Mouse (Mus musculus) neural tube, embryonic 14.5 days (tissue): ENCODE measurements at regions not wholly inside any gene's neighbourhood (a gene's known extent, or its start where the extent isn't known, plus 50 kb on each side); places are given as distances from the start of the nearest gene placed in this dataset.

Source experiments
- ATAC-seq: fragments of 200-750 bp; cut with Nextera tagmentation; 2 replicates; pipeline ENCODE4 v1.8.0; 2017; ENCODE audit warnings: low read depth, mild to moderate bottlenecking, moderate TSS enrichment, moderate library complexity
- H3K27ac ChIP-seq: fragments of 300-500 bp; sonication (generic); 2 replicates; pipeline ENCODE4 v1.5.1; 2014; ENCODE audit warnings: low read depth, mild to moderate bottlenecking, control low read depth, low read length, moderate library complexity, mixed read lengths
- H3K27me3 ChIP-seq: fragments of 300-500 bp; sonication (generic); 2 replicates; pipeline ENCODE4 v1.6.1; 2014; ENCODE audit warnings: low read length; ENCODE audit not compliant: control insufficient read depth, insufficient read depth
- H3K36me3 ChIP-seq: fragments of 300-500 bp; sonication (generic); 2 replicates; pipeline ENCODE4 v1.6.1; 2014; ENCODE audit warnings: low read length, mixed read lengths; ENCODE audit not compliant: control insufficient read depth, insufficient read depth
- H3K4me1 ChIP-seq: fragments of 300-500 bp; sonication (generic); 2 replicates; pipeline ENCODE4 v1.6.1; 2014; ENCODE audit warnings: low read length; ENCODE audit not compliant: control insufficient read depth, insufficient read depth
- H3K4me2 ChIP-seq: fragments of 300-500 bp; sonication (generic); 2 replicates; pipeline ENCODE4 v1.6.1; 2014; ENCODE audit warnings: mild to moderate bottlenecking, low read depth, low read length, control low read depth
- H3K4me3 ChIP-seq: fragments of 300-500 bp; sonication (generic); 2 replicates; pipeline ENCODE4 v1.5.1; 2014; ENCODE audit warnings: low read depth, low read length, control low read depth, mixed read lengths
- H3K9ac ChIP-seq: fragments of 300-500 bp; sonication (generic); replicated peaks from 2 replicates; pipeline ENCODE4 v1.6.1; 2014; ENCODE audit warnings: low read depth, mild to moderate bottlenecking, control low read depth, low read length, mixed read lengths
- H3K9me3 ChIP-seq: fragments of 300-500 bp; sonication (generic); 2 replicates; pipeline ENCODE4 v1.6.1; 2016; ENCODE audit warnings: low read length; ENCODE audit not compliant: control insufficient read depth
- WGBS: fragments of 180-500 bp; shearing (Covaris S2); extraction: QIAGEN DNeasy Blood & Tissue Kit; methylation state at CpG from one replicate; pipeline ENCODE4 v1.1.7; 2014; 5-methylcytosine and 5-hydroxymethylcytosine counted together

DNA sequence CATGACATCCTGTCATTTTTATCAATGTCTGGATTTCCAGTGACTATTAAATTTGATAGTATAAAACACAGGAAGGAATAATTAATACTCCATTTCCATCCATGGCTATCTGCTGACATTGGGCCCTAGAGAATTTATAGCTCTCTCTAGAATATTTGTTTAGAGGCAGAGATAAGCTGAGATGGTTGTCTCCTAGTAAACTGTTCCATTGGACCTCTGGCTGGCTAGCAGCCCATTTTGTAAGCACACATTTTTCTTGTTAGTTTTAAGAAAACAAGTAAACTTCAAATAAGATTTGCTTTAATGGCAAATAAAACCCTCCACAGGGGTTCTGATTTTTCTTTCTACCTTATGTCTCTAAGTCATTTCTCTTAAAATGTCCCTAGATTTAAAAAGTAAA lies 288.9 kb downstream of the C1d start:
- H3K27ac ChIP-seq = no peak overlapping the region
- no peak overlapping the region for H3K4me2 ChIP-seq
- no peaks in the 10 kb centered on the region for H3K36me3 ChIP-seq
- no peaks in the 10 kb centered on the region for H3K9me3 ChIP-seq
- no peaks in the 10 kb centered on the region for H3K27me3 ChIP-seq
- no peaks in the 10 kb centered on the region for H3K4me1 ChIP-seq
- no peak overlapping the region for H3K9ac ChIP-seq
- ATAC-seq = no peak
- H3K4me3 ChIP-seq = no peak overlapping the region

DNA sequence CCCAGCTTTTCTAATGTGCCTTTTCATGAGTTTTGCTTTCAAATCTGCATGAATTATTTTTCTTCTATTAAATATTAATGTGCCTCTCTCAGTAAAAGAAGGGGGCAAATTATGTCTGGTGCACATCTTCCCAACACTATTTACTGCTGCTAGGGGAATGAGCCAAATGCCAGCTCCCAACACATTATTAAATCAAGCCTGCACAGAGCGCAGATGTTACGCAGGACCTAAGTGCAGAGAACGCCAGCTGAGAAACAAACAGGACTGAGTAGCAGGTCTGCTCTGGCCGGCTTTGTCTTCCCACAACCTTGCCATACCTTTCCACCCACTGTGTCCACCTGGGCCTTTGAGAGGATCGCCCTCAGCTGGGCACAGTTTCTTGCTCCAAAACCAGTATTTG lies 291.8 kb downstream of the C1d start:
- no peak overlapping the region for H3K4me3 ChIP-seq
- H3K27me3 ChIP-seq = no peaks in the 10 kb centered on the region
- H3K36me3 ChIP-seq = no peaks in the 10 kb centered on the region
- H3K4me1 ChIP-seq = no peaks in the 10 kb centered on the region
- H3K27ac ChIP-seq = peak overlapping the region; percentile 44; the same call in 1 of the 2 replicates
- no peak overlapping the region for H3K4me2 ChIP-seq
- 67% methylated on average over 5 of the region's 5 CpGs for WGBS
- H3K9ac ChIP-seq = no peak overlapping the region
- H3K9me3 ChIP-seq = no peaks in the 10 kb centered on the region
- ATAC-seq = peak; percentile 75

DNA sequence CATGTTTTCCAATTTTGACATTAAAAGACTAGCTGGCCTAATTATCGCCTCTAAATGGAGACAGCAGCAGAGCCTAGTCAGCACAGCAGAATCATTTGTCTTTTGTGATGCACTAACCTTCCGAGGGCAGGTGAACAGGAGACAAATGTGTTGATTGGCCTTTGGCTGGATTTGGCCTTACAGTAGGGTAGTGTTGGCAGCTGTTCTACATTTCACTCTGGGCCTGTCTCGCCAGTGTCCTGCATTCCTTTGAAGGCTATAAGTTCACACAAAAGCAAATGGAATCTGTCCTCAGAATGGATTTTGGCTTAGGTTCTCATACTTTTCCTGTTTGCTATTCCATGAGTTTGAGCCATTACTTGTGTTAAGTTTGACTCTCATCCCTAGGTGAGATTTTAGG lies 297.9 kb downstream of the C1d start:
- Histone ChIP-seq H3K36me3 (no peaks in the 10 kb centered on the region), H3K4me2 (no peak overlapping the region), H3K4me1 (no peaks in the 10 kb centered on the region), H3K4me3 (no peak overlapping the region), H3K27ac (no peak overlapping the region), H3K9ac (no peak overlapping the region), H3K27me3 (no peaks in the 10 kb centered on the region), H3K9me3 (no peaks in the 10 kb centered on the region)
- peak; percentile 41; the same call in 1 of the 2 replicates for ATAC-seq
- 54% methylated on average over 3 of the region's 3 CpGs for WGBS

- H3K9ac ChIP-seq = no peak overlapping the region
- no peaks in the 10 kb centered on the region for H3K4me1 ChIP-seq
- H3K27ac ChIP-seq = no peak overlapping the region
- H3K27me3 ChIP-seq = no peaks in the 10 kb centered on the region
- WGBS = 63% methylated on average over 3 of the region's 3 CpGs
- H3K4me3 ChIP-seq = no peak overlapping the region
- ATAC-seq = no peak
- no peaks in the 10 kb centered on the region for H3K9me3 ChIP-seq
- H3K4me2 ChIP-seq = no peak overlapping the region
- no peaks in the 10 kb centered on the region for H3K36me3 ChIP-seq
Measured at GRCm38 (mm10) chr11:17591780-17592487, 334.6 kb downstream of the C1d start.

DNA sequence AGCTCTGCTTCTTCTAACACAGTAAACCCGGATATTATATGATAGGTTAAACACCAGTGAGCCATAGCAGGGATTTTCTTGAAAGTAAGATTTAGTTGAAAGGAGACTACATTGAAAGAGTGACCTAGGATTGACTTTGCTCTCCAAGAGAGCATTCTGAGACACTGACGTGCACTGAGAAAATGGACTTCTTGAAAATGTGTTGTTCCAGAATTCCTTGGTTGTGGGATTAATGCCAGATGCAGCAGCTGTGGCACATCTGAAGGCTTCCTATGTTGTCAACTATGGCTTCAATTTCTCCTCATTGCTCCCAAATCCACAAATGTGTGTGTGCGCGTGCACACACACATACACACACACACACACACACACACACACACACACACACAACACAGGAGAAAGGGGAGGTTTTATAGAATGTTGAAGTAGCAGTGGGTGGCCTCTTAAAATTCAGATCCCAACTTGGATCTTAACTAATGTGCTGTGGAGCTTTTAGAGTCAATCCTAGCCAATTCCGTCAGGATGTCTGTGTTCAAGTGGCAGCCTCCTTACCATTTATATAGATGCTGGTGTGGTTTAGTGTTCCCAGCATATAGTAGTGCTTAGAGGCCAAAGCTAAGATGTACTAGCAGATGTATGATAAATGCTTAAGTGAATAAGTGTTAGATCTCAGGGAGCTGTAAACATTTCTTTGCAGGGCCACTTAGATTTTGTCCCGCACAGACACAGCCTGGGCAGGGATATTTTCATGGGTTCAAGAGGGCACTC lies 346.5 kb downstream of the C1d start:
- ATAC-seq = no peak
- no peaks in the 10 kb centered on the region for H3K36me3 ChIP-seq
- no peak overlapping the region for H3K9ac ChIP-seq
- H3K4me2 ChIP-seq = no peak overlapping the region
- no peak overlapping the region for H3K4me3 ChIP-seq
- H3K9me3 ChIP-seq = no peaks in the 10 kb centered on the region
- no peak overlapping the region for H3K27ac ChIP-seq
- H3K27me3 ChIP-seq = no peaks in the 10 kb centered on the region
- WGBS = 77% methylated on average over 6 of the region's 6 CpGs
- no peaks in the 10 kb centered on the region for H3K4me1 ChIP-seq

GRCm38 (mm10) chr11:17620462-17621248 lies 333.0 kb downstream of the Etaa1 start:
- 80% methylated on average over 3 of the region's 3 CpGs for WGBS
- H3K27me3 ChIP-seq = no peaks in the 10 kb centered on the region
- no peak overlapping the region for H3K4me2 ChIP-seq

DNA sequence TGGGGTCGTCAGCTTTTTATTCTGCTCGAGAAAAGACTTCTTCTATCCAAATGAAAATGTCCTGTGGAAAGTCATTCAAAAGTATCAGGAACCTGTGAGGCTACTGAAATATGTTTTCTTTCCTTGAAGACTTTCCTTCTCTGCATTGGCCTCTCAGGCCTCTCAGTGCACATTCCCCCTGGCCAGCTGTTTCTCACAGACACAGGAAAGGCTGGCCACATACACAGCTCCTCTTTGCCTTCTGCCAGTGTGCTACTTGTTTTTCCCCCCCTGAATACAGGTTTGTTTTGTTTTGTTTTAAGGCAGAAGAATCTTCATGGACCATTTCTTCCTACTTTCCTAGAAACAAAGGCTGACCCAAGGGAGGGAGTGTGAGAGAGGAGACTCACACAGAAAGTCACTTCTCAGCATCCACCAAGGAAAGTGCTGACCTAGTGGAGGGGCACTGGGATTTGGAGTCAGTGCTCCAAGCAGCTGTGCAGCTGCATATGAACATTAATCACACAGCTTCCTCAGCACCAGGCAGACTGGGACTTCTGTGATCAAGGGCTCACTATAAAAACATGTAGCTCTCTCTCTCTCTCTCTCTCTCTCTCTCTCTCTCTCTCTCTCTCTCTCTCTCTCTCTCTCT lies 324.0 kb downstream of the Etaa1 start:
- H3K36me3 ChIP-seq = no peaks in the 10 kb centered on the region
- H3K4me2 ChIP-seq = no peak overlapping the region
- WGBS = 93% methylated on average over 2 of the region's 2 CpGs
- no peaks in the 10 kb centered on the region for H3K27me3 ChIP-seq
- no peak for ATAC-seq
- H3K4me1 ChIP-seq = no peaks in the 10 kb centered on the region
- H3K27ac ChIP-seq = 0 out of 2 replicates have a peak overlapping the region, but pooled peaks have one; percentile 22
- H3K4me3 ChIP-seq = no peak overlapping the region
- no peak overlapping the region for H3K9ac ChIP-seq
- no peaks in the 10 kb centered on the region for H3K9me3 ChIP-seq

More at GRCm38 (mm10) chr11:17620462-17621248, 333.0 kb downstream of the Etaa1 start:
- H3K4me1 ChIP-seq = no peaks in the 10 kb centered on the region
- H3K4me3 ChIP-seq = no peak overlapping the region
- no peak for ATAC-seq
- H3K9ac ChIP-seq = no peak overlapping the region
- no peaks in the 10 kb centered on the region for H3K36me3 ChIP-seq
- no peak overlapping the region for H3K27ac ChIP-seq
- no peaks in the 10 kb centered on the region for H3K9me3 ChIP-seq

GRCm38 (mm10) chr11:17630172-17630553 lies 323.5 kb downstream of the Etaa1 start:
- no peak overlapping the region for H3K27ac ChIP-seq
- ATAC-seq = no peak
- no CpG with 5 or more reads among the region's 1 CpGs for WGBS
- no peaks in the 10 kb centered on the region for H3K27me3 ChIP-seq
- no peaks in the 10 kb centered on the region for H3K9me3 ChIP-seq
- H3K4me1 ChIP-seq = no peaks in the 10 kb centered on the region
- no peaks in the 10 kb centered on the region for H3K36me3 ChIP-seq
- H3K9ac ChIP-seq = no peak overlapping the region
- no peak overlapping the region for H3K4me2 ChIP-seq
- no peak overlapping the region for H3K4me3 ChIP-seq
